12 mouse cellular contexts compared by ENCODE assay signal in the genomic region with DNA sequence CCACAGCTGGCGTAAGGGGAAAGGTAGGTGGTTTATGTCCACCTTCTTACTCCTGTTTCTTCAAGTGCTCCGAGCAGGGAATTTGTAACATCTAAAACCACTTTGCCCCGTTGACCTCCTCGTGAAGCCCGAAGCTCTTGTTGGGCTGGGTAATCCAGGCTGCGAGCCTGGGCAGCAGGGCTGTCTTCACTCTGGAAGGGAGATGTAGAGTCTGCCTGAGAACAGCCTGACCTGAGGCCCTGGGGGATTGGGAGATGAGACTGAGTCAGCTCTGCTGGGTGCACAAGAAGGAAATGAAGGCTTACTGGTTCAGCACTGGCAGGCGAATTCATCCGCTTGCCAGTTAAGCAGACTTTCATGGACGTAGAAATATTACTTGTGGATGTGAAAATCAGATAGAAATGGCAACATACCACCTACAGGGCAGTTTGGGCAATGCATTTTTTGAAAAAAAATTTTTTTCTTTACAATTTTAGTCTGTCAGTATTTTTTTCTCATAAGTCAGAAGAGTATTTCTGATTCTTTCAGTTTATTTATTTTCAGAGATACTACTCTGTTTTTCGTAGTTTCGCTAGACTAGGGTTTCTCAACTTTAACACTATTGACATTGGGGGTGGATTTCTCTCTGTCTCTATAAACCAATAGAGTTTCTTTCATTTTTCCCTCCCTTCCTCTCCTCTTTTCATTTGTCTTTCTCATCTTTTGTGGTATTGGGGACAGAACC. TPM values are rescaled to one million over a fixed set of nuclear protein-coding genes. Genes with fewer than 3 reads are reported as not detected.
DNase-seq lines count a peak whose midpoint lies in the region; ATAC-seq and TF ChIP-seq lines count a peak whose summit lies in the region.
"Had no signal": no experiment of that assay in that cellular context is flagged by ENCODE, and none has a peak within 500 bp of the region (broad histone marks: within the 10 kb centered on the region; RNA-seq: fewer than 3 reads in every experiment).

No protein-coding gene starts in this region.

- DNase-seq in cerebellum, adult 11-12 months, result peak; percentile 45
- no peak for DNase-seq in cerebellum, adult 18-20 months
- DNase-seq in left cerebral cortex, adult 2 months (ENCODE audit: extremely low spot score in 1 of 2, low spot score in 2 of 2), result no peak
- DNase-seq in left cerebral cortex, adult 18-20 months (ENCODE audit: low spot score in 2 of 2), result no peak
- peak; percentile 66 for DNase-seq in 416B (ENCODE audit: low read depth)
- DNase-seq in liver, postnatal 0 days, result no peak
- DNase-seq in adrenal gland, adult 2 months, result no peak
- no peak for DNase-seq in ovary, postnatal 14 days (ENCODE audit: low spot score)
- DNase-seq: right cerebral cortex, postnatal 25 days had no signal

- H3K36me3 ChIP-seq in liver, postnatal 0 days (replicated peaks; ENCODE audit: insufficient read depth, low read length), result no peaks in the 10 kb centered on the region
- H3K36me3 ChIP-seq: heart, embryonic 15.5 days; limb, embryonic 12.5 days had no signal

- peak overlapping the region; percentile 34; the same call in 1 of the 2 replicates for H3K9ac ChIP-seq in liver, postnatal 0 days (replicated peaks)
- H3K9ac ChIP-seq: heart, embryonic 15.5 days; limb, embryonic 12.5 days had no signal

- TF ChIP-seq EP300 in liver, postnatal 0 days (IDR thresholded peaks at IDR 0.05; ENCODE audit: low read depth), result no peak

- no peaks in the 10 kb centered on the region for H3K9me3 ChIP-seq in liver, postnatal 0 days (ENCODE audit: low read length)
- H3K9me3 ChIP-seq: heart, embryonic 15.5 days; limb, embryonic 12.5 days had no signal

- no peaks in the 10 kb centered on the region for H3K27me3 ChIP-seq in liver, postnatal 0 days (ENCODE audit: insufficient read depth, low read length)
- H3K27me3 ChIP-seq: heart, embryonic 15.5 days; limb, embryonic 12.5 days had no signal

- H3K4me1 ChIP-seq in liver, postnatal 0 days (ENCODE audit: insufficient read depth), result peaks cover 8% of the 10 kb centered on the region; the same call in 1 of the 2 replicates

- TF ChIP-seq CTCF in left cerebral cortex, adult 2 months (IDR thresholded peaks at IDR 0.05), result peak; percentile 63
- peak; percentile 46 for TF ChIP-seq CTCF in liver, postnatal 0 days (IDR thresholded peaks at IDR 0.05; ENCODE audit: low read depth)

- WGBS in liver, postnatal 0 days (ENCODE audit: insufficient replicate concordance), result 65% methylated on average over 11 of the region's 11 CpGs

- ATAC-seq in liver, postnatal 0 days, result peak; percentile 83

- H3K4me2 ChIP-seq in liver, postnatal 0 days (ENCODE audit: low read depth, low read length), result peak overlapping the region; percentile 40; the same call in 1 of the 2 replicates
- H3K4me2 ChIP-seq: heart, embryonic 15.5 days; limb, embryonic 12.5 days had no signal

- intact Hi-C loops in left cerebral cortex, adult 2 months (cut with DNase I), result no loop called here

- no peak overlapping the region for H3K4me3 ChIP-seq in left cerebral cortex, adult 2 months
- H3K4me3 ChIP-seq in liver, postnatal 0 days (ENCODE audit: low read depth, low read length), result no peak overlapping the region
- H3K4me3 ChIP-seq: erythroblast, embryonic 14.5 days; heart, embryonic 15.5 days; limb, embryonic 12.5 days had no signal

- no peak overlapping the region for H3K27ac ChIP-seq in left cerebral cortex, adult 2 months
- peak overlapping the region; percentile 66 for H3K27ac ChIP-seq in liver, postnatal 0 days (ENCODE audit: low read depth)
- H3K27ac ChIP-seq: heart, embryonic 15.5 days; limb, embryonic 12.5 days had no signal

RNA-seq across cellular contexts. Expression of gene Ppm1l, which starts 31.7 kb away (rescaled TPM):
- total RNA-seq in left cerebral cortex, adult 2 months (2021), result 10 to 100 TPM; 83.4 to 87.6 TPM
- total RNA-seq in left cerebral cortex, adult 18-20 months (2021), result 10 to 100 TPM; 77.3 to 84.5 TPM
- polyA plus RNA-seq in liver, postnatal 0 days (2015; fragmentation: Nextera tagmentation; extraction: Ambion mirVana), result 2.4 and 2.8 TPM in 2 replicates
- 10 to 100 TPM; 12.2 to 13.5 TPM for total RNA-seq in adrenal gland, adult 2 months (2021)
- 2.4 and 3.1 TPM in 2 replicates for polyA plus RNA-seq in adrenal gland, adult 2 months (2012; rRNA removed)

Comparison
In these comparisons a context has a peak if more than half of its experiments do, and no peak if none do; other contexts are left out.
1. DNase-seq: peak in cerebellum, adult 11-12 months (single experiment) and 416B (single experiment); none in cerebellum, adult 18-20 months (0 of 2), left cerebral cortex, adult 2 months (0 of 2), left cerebral cortex, adult 18-20 months (0 of 2), liver, postnatal 0 days (single experiment), adrenal gland, adult 2 months (single experiment) and ovary, postnatal 14 days (single experiment).
2. RNA of gene Ppm1l, which starts 31.7 kb away (total RNA-seq): 83.4 to 87.6 TPM in left cerebral cortex, adult 2 months and 77.3 to 84.5 TPM in left cerebral cortex, adult 18-20 months; 12.2 to 13.5 TPM in adrenal gland, adult 2 months; every median in the first group is over 4 times any median in the second.